Mouse (Mus musculus) hindbrain, embryonic 15.5 days (tissue): ENCODE data around the gene H6pd. TPM values are rescaled to one million over a fixed set of nuclear protein-coding genes. Genes with fewer than 3 reads are reported as not detected.

Experiments
- ATAC-seq: fragments of 200-750 bp; cut with Nextera tagmentation; 2 replicates; pipeline ENCODE4 v1.8.0; 2017; ENCODE audit warnings: low read depth, moderate number of reproducible peaks, moderate TSS enrichment; ENCODE audit not compliant: low FRiP score
- H3K27ac ChIP-seq: fragments of 300-500 bp; sonication (generic); replicated peaks from 2 replicates; pipeline ENCODE4 v1.5.1; 2015; ENCODE audit warnings: mild to moderate bottlenecking, inconsistent platforms
- H3K27me3 ChIP-seq: fragments of 300-500 bp; sonication (generic); 2 replicates; pipeline ENCODE4 v1.6.1; 2015; ENCODE audit warnings: control low read depth, inconsistent platforms
- H3K36me3 ChIP-seq: fragments of 300-500 bp; sonication (generic); 2 replicates; pipeline ENCODE4 v1.6.1; 2015; ENCODE audit warnings: control low read depth, inconsistent platforms
- H3K4me1 ChIP-seq: fragments of 300-500 bp; sonication (generic); replicated peaks from 2 replicates; pipeline ENCODE4 v1.6.1; 2015; ENCODE audit warnings: control low read depth, inconsistent platforms
- H3K4me2 ChIP-seq: fragments of 300-500 bp; sonication (generic); 2 replicates; pipeline ENCODE4 v1.6.1; 2015; ENCODE audit warnings: moderate library complexity, mild to moderate bottlenecking, inconsistent platforms
- H3K4me3 ChIP-seq: fragments of 300-500 bp; sonication (generic); 2 replicates; pipeline ENCODE4 v1.5.1; 2015; ENCODE audit warnings: mild to moderate bottlenecking, inconsistent platforms
- H3K9ac ChIP-seq: fragments of 300-500 bp; sonication (generic); 2 replicates; pipeline ENCODE4 v1.6.1; 2015; ENCODE audit warnings: inconsistent platforms
- H3K9me3 ChIP-seq: fragments of 300-500 bp; sonication (generic); 2 replicates; pipeline ENCODE4 v1.6.1; 2016; ENCODE audit warnings: control low read depth, inconsistent platforms
- WGBS: fragments of 180-500 bp; shearing (Covaris S2); methylation state at CpG from one replicate; pipeline ENCODE4 v1.1.7; 2015; 5-methylcytosine and 5-hydroxymethylcytosine counted together
- polyA plus RNA-seq: library from polyadenylated mRNA; unstranded; fragments of >200 nt; fragmentation: Nextera tagmentation; extraction: Ambion mirVana; gene quantifications from 2 replicates; pipeline ENCODE4 v1.2.1, GENCODE M21; 2015

The H6pd gene
- polyA plus RNA-seq, 1 experiment from 2014 or later, result 3.4 TPM

GRCm38 (mm10) chr4:149965242-149965641 is 43.6 kb downstream of the H6pd start:
- 79% methylated on average over 6 of the region's 6 CpGs for WGBS
- no peaks in the 10 kb centered on the region for H3K36me3 ChIP-seq
- H3K4me3 ChIP-seq, result no peak overlapping the region
- 0 out of 2 replicates have a peak, but pooled peaks cover 9% of the 10 kb centered on the region for H3K4me1 ChIP-seq
- no peaks in the 10 kb centered on the region for H3K9me3 ChIP-seq
- no peak for ATAC-seq
- H3K9ac ChIP-seq, result no peak overlapping the region
- H3K27me3 ChIP-seq, result no peaks in the 10 kb centered on the region
- H3K27ac ChIP-seq, result no peak overlapping the region
- no peak overlapping the region for H3K4me2 ChIP-seq

DNA sequence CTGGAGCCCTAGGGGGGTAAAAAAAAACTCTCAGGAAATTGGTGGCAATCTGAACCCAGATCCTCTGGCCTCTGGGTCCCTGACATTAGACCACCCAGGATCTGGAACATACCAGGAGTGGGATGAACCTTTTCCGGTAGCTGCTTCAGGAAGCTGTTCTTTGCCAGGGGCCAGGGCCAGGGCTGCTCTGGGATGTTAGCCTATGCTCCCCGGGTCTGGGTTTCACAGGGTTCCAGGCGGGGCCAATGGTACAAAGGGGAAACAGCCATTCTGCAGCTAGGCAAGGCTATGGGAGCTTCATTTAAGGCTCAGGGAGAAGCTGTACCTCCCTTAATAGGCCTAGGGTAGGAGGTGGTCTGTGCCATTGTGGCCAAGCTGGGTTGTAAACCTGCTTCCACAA is 44.1 kb downstream of the H6pd start:
- Histone ChIP-seq H3K9me3 (no peaks in the 10 kb centered on the region), H3K27ac (no peak overlapping the region), H3K36me3 (no peaks in the 10 kb centered on the region), H3K27me3 (no peaks in the 10 kb centered on the region), H3K4me1 (0 out of 2 replicates have a peak, but pooled peaks cover 9% of the 10 kb centered on the region), H3K4me3 (no peak overlapping the region), H3K4me2 (no peak overlapping the region), H3K9ac (no peak overlapping the region)
- no peak for ATAC-seq
- 73% methylated on average over 3 of the region's 3 CpGs for WGBS

DNA sequence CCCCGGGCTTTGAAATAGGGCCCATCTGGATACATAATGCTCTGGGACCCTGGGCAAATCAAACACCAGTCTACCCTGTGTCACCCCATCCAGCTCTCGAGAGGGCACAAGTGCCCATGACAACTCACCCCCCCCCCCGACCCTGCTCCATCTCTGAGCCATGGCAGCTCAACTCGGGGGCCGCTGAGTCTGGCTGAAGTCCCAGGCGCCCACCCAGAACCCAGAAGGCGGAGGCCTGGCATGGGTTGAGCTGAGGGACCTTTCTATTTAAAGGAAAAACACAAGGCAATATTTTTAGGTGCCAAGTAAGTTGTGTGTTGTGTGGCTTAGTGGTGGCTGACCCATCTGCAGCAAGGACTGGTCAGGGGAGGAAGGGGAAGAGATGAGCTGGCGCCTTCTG is 44.5 kb downstream of the H6pd start:
- Histone ChIP-seq H3K4me2 (no peak overlapping the region), H3K27me3 (no peaks in the 10 kb centered on the region), H3K9ac (no peak overlapping the region), H3K9me3 (no peaks in the 10 kb centered on the region), H3K27ac (no peak overlapping the region), H3K36me3 (no peaks in the 10 kb centered on the region), H3K4me1 (0 out of 2 replicates have a peak, but pooled peaks cover 9% of the 10 kb centered on the region), H3K4me3 (no peak overlapping the region)
- ATAC-seq, result peak; percentile 27; the same call in 1 of the 2 replicates
- 77% methylated on average over 8 of the region's 8 CpGs for WGBS

- whole genome bisulfite sequencing, result 90% methylated on average over 7 of the region's 7 CpGs
- H3K9me3 ChIP-seq, result no peaks in the 10 kb centered on the region
Measured at GRCm38 (mm10) chr4:149960391-149960790, 48.4 kb downstream of the H6pd start.

GRCm38 (mm10) chr4:149959816-149960215 is 49.0 kb downstream of the H6pd start:
- Histone ChIP-seq H3K27me3 (peaks cover 16% of the 10 kb centered on the region), H3K4me2 (no peak overlapping the region), H3K4me1 (peaks cover 6% of the 10 kb centered on the region), H3K27ac (no peak overlapping the region), H3K9me3 (no peaks in the 10 kb centered on the region), H3K36me3 (no peaks in the 10 kb centered on the region), H3K9ac (no peak overlapping the region), H3K4me3 (no peak overlapping the region)
- WGBS, result 59% methylated on average over 10 of the region's 10 CpGs
- ATAC-seq, result no peak

More at GRCm38 (mm10) chr4:149960391-149960790, 48.4 kb downstream of the H6pd start:
- no peak for ATAC-seq
- Histone ChIP-seq H3K27ac (no peak overlapping the region), H3K4me1 (peaks cover 1% of the 10 kb centered on the region), H3K4me2 (no peak overlapping the region), H3K27me3 (peaks cover 16% of the 10 kb centered on the region), H3K4me3 (no peak overlapping the region), H3K36me3 (no peaks in the 10 kb centered on the region), H3K9ac (no peak overlapping the region)

- ATAC-seq, result no peak
- Histone ChIP-seq H3K4me2 (no peak overlapping the region), H3K27ac (no peak overlapping the region), H3K4me1 (peaks cover 15% of the 10 kb centered on the region), H3K9me3 (no peaks in the 10 kb centered on the region), H3K9ac (no peak overlapping the region), H3K36me3 (no peaks in the 10 kb centered on the region), H3K27me3 (peaks cover 16% of the 10 kb centered on the region), H3K4me3 (no peak overlapping the region)
- 3% methylated on average over 5 of the region's 5 CpGs for WGBS
Measured at GRCm38 (mm10) chr4:149958566-149958965, 50.3 kb downstream of the H6pd start.

DNA sequence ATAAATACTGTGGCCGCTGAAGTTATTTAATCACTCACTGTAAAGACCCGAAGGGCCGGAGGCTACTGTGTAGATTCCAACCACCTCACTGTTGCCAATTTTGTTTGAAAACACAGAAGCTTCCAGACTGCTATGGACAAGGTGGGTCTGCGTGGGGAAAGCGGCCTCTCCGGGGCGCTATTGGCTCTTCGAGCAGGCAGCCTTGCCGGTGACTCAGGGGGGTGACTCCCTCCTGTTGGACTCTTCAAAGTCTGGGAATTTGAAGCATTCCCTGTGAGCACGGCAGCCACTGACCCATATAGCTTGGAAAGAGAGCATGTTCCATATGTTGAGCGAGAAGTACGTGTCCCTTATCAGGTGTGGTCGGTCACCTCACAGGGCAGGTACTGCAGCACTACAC is 52.8 kb downstream of the H6pd start:
- H3K9me3 ChIP-seq, result no peaks in the 10 kb centered on the region
- no peak overlapping the region for H3K27ac ChIP-seq
- peaks cover 29% of the 10 kb centered on the region for H3K4me1 ChIP-seq
- no peak for ATAC-seq
- peaks cover 24% of the 10 kb centered on the region for H3K27me3 ChIP-seq
- H3K9ac ChIP-seq, result no peak overlapping the region
- no peak overlapping the region for H3K4me3 ChIP-seq
- H3K36me3 ChIP-seq, result no peaks in the 10 kb centered on the region
- H3K4me2 ChIP-seq, result no peak overlapping the region
- 56% methylated on average over 13 of the region's 13 CpGs for WGBS

DNA sequence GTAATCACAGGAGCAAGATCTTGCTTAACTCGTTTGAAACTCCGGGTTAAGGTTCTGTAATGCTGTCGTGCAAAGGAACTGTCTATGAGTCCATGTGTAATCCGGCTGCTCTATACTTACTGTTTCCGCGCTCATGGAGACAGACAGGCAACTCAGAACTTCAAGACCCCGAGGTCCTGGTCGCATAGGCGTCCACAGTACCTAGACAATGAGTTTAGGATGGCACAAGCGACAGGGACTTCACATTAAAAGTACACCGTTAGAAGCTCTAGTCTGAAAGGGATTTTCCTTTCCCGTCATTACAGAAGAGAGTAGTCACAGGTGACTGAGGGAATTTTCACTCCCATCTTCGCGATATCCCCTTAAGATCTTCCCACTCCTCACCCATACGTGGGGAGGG is 53.2 kb downstream of the H6pd start:
- no peak overlapping the region for H3K9ac ChIP-seq
- peaks cover 29% of the 10 kb centered on the region for H3K4me1 ChIP-seq
- H3K27me3 ChIP-seq, result peaks cover 24% of the 10 kb centered on the region
- 14% methylated on average over 15 of the region's 15 CpGs for WGBS
- H3K27ac ChIP-seq, result no peak overlapping the region
- H3K9me3 ChIP-seq, result no peaks in the 10 kb centered on the region
- peak overlapping the region; percentile 100; the same call in 1 of the 2 replicates for H3K4me2 ChIP-seq
- H3K36me3 ChIP-seq, result no peaks in the 10 kb centered on the region
- 0 out of 2 replicates have a peak, but pooled peaks have one; percentile 0 for ATAC-seq
- peak overlapping the region; percentile 71 for H3K4me3 ChIP-seq

GRCm38 (mm10) chr4:149954893-149955439 is 53.9 kb downstream of the H6pd start, which contains the start of gene Spsb1:
TSS of gene Spsb1 (minus strand) at chr4:149955043.
- peak within 1 kb of the TSS; percentile 71 for H3K9ac ChIP-seq
- H3K27me3 ChIP-seq, result peaks cover 24% of the 10 kb centered on the region
- peak within 1 kb of the TSS; percentile 63 for H3K27ac ChIP-seq
- WGBS, result under 1% methylated on average over 50 of the region's 51 CpGs
- H3K4me2 ChIP-seq, result peak within 1 kb of the TSS; percentile 100
- H3K9me3 ChIP-seq, result no peaks in the 10 kb centered on the region
- H3K36me3 ChIP-seq, result no peaks in the 10 kb centered on the region
- H3K4me3 ChIP-seq, result peak within 1 kb of the TSS; percentile 71
- ATAC-seq, result peak; percentile 91
- peaks cover 29% of the 10 kb centered on the region for H3K4me1 ChIP-seq

DNA sequence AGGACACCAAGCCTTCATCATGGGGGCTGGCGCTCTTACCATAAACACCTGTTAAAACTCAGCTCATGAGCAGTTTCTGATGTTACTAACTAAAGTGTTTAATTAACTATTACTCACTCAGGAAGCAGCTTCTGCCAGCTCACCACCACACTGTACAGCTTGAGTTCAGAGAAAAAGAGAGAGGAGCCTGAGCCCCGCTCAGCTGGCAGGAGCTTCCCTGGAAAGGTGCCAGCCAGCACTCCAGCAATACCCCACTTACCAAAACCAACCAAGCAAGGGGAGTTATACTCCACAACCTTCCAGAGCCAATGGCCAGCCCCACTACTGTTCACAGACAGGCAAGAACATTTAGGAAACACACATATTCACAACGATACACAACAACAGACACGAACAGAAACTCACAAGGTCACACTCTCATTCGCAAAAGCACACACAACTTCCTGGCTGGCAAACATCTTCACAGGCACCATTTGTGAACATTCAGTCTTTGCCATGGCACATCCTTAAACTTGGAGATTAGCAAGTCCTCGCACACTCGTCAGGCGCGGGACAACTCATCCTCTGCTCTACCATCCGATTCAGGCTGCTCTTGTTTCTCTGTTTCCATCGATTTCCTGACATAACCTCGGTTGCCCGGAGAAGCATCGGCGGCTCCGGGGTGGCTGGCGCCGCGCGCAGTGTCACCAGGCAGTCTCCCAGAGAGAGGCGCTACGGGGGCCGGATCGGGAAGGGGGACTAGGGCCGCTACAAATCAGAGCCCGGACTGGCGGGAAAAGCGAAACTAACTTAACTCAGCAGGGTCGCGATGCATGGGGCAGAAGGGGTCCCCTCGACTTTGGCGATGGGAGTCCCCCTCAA is 55.0 kb downstream of the H6pd start:
- Histone ChIP-seq H3K9ac (peak overlapping the region; percentile 71), H3K27me3 (peaks cover 24% of the 10 kb centered on the region), H3K4me3 (peak overlapping the region; percentile 71), H3K4me2 (peak overlapping the region; percentile 100), H3K4me1 (peaks cover 32% of the 10 kb centered on the region), H3K36me3 (no peaks in the 10 kb centered on the region), H3K9me3 (no peaks in the 10 kb centered on the region), H3K27ac (peak overlapping the region; percentile 63)
- ATAC-seq, result 0 out of 2 replicates have a peak, but pooled peaks have one; percentile 24
- WGBS, result 4% methylated on average over 32 of the region's 32 CpGs

DNA sequence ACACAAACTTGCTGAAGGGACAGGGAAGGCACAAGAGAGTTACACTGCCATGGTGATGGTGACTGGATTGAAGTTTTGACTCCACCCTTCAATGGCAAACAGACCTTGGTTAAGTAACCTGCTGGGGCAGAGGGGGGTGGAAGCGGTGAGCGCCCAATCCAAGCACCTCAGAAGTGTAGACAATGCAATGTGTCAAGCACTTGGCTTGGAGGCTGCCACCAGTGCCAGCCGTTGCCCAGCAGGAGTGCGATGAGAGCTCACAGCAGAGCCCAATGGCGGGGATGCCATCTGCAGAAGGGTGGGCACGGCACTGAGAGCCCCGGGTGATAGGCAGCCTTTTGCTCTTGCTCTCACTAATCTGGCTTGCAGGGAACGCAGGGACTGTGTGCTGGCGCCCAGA is 56.6 kb downstream of the H6pd start:
- peaks cover 32% of the 10 kb centered on the region for H3K4me1 ChIP-seq

GRCm38 (mm10) chr4:149951201-149951600 is 57.6 kb downstream of the H6pd start:
- Histone ChIP-seq H3K4me3 (no peak overlapping the region), H3K4me2 (no peak overlapping the region), H3K9me3 (no peaks in the 10 kb centered on the region), H3K27me3 (peaks cover 12% of the 10 kb centered on the region), H3K36me3 (no peaks in the 10 kb centered on the region), H3K9ac (no peak overlapping the region), H3K4me1 (peaks cover 36% of the 10 kb centered on the region), H3K27ac (no peak overlapping the region)
- ATAC-seq, result no peak
- 89% methylated on average over 13 of the region's 13 CpGs for WGBS

More for the DNA sequence above, 56.6 kb downstream of the H6pd start:
- Histone ChIP-seq H3K27me3 (peaks cover 21% of the 10 kb centered on the region), H3K27ac (no peak overlapping the region), H3K4me2 (peak overlapping the region; percentile 100), H3K36me3 (no peaks in the 10 kb centered on the region), H3K9me3 (no peaks in the 10 kb centered on the region), H3K9ac (no peak overlapping the region), H3K4me3 (no peak overlapping the region)
- ATAC-seq, result no peak
- 53% methylated on average over 9 of the region's 9 CpGs for WGBS
